Mouse (Mus musculus) midbrain, postnatal 0 days (tissue): ENCODE results near the gene Rdh1. TPM values are rescaled to one million over a fixed set of nuclear protein-coding genes. Genes with fewer than 3 reads are reported as not detected.
"Not testable (repeated sequence)": the region's sequence is repeated elsewhere in the genome, so short reads cannot be mapped to it uniquely, and the experiment has no call there.

ENCODE experiments used
- ATAC-seq: fragments of 200-750 bp; cut with Nextera tagmentation; 2 replicates; pipeline ENCODE4 v1.8.0; 2017; ENCODE audit warnings: moderate number of reproducible peaks, mild to moderate bottlenecking, moderate TSS enrichment, moderate library complexity; ENCODE audit not compliant: low FRiP score
- DNase-seq: peaks from one replicate; pipeline ENCODE4 v3.0.0-alpha.2; 2015; ENCODE audit warnings: low spot score
- H3K27ac ChIP-seq: fragments of 300-500 bp; sonication (generic); 2 replicates; pipeline ENCODE4 v1.5.1; 2014; ENCODE audit warnings: low read depth, mild to moderate bottlenecking, low read length, mixed read lengths
- H3K27me3 ChIP-seq: fragments of 300-500 bp; sonication (generic); 2 replicates; pipeline ENCODE4 v1.6.1; 2014; ENCODE audit warnings: low read length, control low read depth, mixed read lengths; ENCODE audit not compliant: insufficient read depth
- H3K36me3 ChIP-seq: fragments of 300-500 bp; sonication (generic); 2 replicates; pipeline ENCODE4 v1.6.1; 2014; ENCODE audit warnings: low read length, control low read depth, mixed read lengths; ENCODE audit not compliant: insufficient read depth
- H3K4me1 ChIP-seq: fragments of 300-500 bp; sonication (generic); 2 replicates; pipeline ENCODE4 v1.6.1; 2014; ENCODE audit warnings: mild to moderate bottlenecking, control low read depth, antibody characterized with exemption, low read length, mixed read lengths; ENCODE audit not compliant: insufficient read depth
- H3K4me2 ChIP-seq: fragments of 300-500 bp; sonication (generic); 2 replicates; pipeline ENCODE4 v1.6.1; 2014; ENCODE audit warnings: low read depth, mild to moderate bottlenecking, low read length, mixed read lengths; ENCODE audit not compliant: poor library complexity, severe bottlenecking
- H3K4me3 ChIP-seq: fragments of 300-500 bp; sonication (generic); 2 replicates; pipeline ENCODE4 v1.5.1; 2014; ENCODE audit warnings: low read depth, mild to moderate bottlenecking, low read length, moderate library complexity
- H3K9ac ChIP-seq: fragments of 300-500 bp; sonication (generic); replicated peaks from 2 replicates; pipeline ENCODE4 v1.6.1; 2014; ENCODE audit warnings: mild to moderate bottlenecking, low read length, moderate library complexity, mixed read lengths; ENCODE audit not compliant: poor library complexity, severe bottlenecking
- H3K9me3 ChIP-seq: fragments of 300-500 bp; sonication (generic); 2 replicates; pipeline ENCODE4 v1.6.1; 2016; ENCODE audit warnings: low read length, control low read depth
- CTCF ChIP-seq: IDR thresholded peaks from 2 replicates; pipeline ENCODE4 v1.5.1; 2016; ENCODE audit warnings: antibody characterized with exemption, mild to moderate bottlenecking
- WGBS: fragments of 180-500 bp; shearing (Covaris S2); extraction: QIAGEN DNeasy Blood & Tissue Kit; methylation state at CpG from one replicate; pipeline ENCODE4 v1.1.7; 2014; 5-methylcytosine and 5-hydroxymethylcytosine counted together
- polyA plus RNA-seq: library from polyadenylated mRNA; unstranded; fragments of >200 nt; fragmentation: Nextera tagmentation; extraction: Ambion mirVana; gene quantifications from 2 replicates; pipeline ENCODE4 v1.2.1, GENCODE M21; 2015
- total RNA-seq: library from RNA; depleted of rRNA; stranded (reverse); fragments of >200 nt; gene quantifications from 2 replicates; pipeline ENCODE4 v1.2.3, GENCODE M21; 2014

Gene Rdh1
- total and polyA plus RNA-seq, 2 experiments from 2014 or later: 0.05 to 0.11 TPM

- no peak for TF ChIP-seq CTCF
- no peak for DNase-seq
- no peaks in the 10 kb centered on the region for H3K4me1 ChIP-seq
Measured at GRCm38 (mm10) chr10:127754566-127755166, 4.9 kb upstream of the Rdh1 start.

GRCm38 (mm10) chr10:127755246-127755645 lies 4.3 kb upstream of the Rdh1 start:
- WGBS: 72% methylated on average over 3 of the region's 3 CpGs

More at GRCm38 (mm10) chr10:127754566-127755166, 4.9 kb upstream of the Rdh1 start:
- H3K9me3 ChIP-seq: no peaks in the 10 kb centered on the region
- WGBS: 83% methylated on average over 6 of the region's 6 CpGs
- no peak overlapping the region for H3K4me2 ChIP-seq
- no peak overlapping the region for H3K4me3 ChIP-seq
- no peaks in the 10 kb centered on the region for H3K27me3 ChIP-seq
- no peak overlapping the region for H3K9ac ChIP-seq
- no peaks in the 10 kb centered on the region for H3K36me3 ChIP-seq
- H3K27ac ChIP-seq: no peak overlapping the region
- ATAC-seq: no peak

GRCm38 (mm10) chr10:127755770-127756468 lies 3.6 kb upstream of the Rdh1 start:
- DNase-seq (no peak), ATAC-seq (no peak)
- WGBS: 50% methylated on average over 18 of the region's 18 CpGs
- Histone ChIP-seq H3K27me3 (no peaks in the 10 kb centered on the region), H3K4me3 (no peak overlapping the region), H3K4me1 (no peaks in the 10 kb centered on the region), H3K27ac (no peak overlapping the region), H3K4me2 (no peak overlapping the region), H3K36me3 (no peaks in the 10 kb centered on the region), H3K9me3 (no peaks in the 10 kb centered on the region), H3K9ac (no peak overlapping the region)
- no peak for TF ChIP-seq CTCF

More at GRCm38 (mm10) chr10:127755246-127755645, 4.3 kb upstream of the Rdh1 start:
- no peak for TF ChIP-seq CTCF
- Histone ChIP-seq H3K36me3 (no peaks in the 10 kb centered on the region), H3K4me2 (no peak overlapping the region), H3K27me3 (no peaks in the 10 kb centered on the region), H3K4me3 (no peak overlapping the region), H3K4me1 (no peaks in the 10 kb centered on the region), H3K9me3 (no peaks in the 10 kb centered on the region), H3K27ac (no peak overlapping the region), H3K9ac (no peak overlapping the region)
- no peak for DNase-seq
- no peak for ATAC-seq

GRCm38 (mm10) chr10:127762926-127763325 lies 3.4 kb downstream of the Rdh1 start:
- WGBS: 92% methylated on average over 10 of the region's 10 CpGs
- not testable (repeated sequence) for H3K9me3 ChIP-seq, H3K9ac ChIP-seq, H3K4me1 ChIP-seq, H3K4me2 ChIP-seq, ATAC-seq, H3K27me3 ChIP-seq, H3K36me3 ChIP-seq, H3K4me3 ChIP-seq, DNase-seq, H3K27ac ChIP-seq

DNA sequence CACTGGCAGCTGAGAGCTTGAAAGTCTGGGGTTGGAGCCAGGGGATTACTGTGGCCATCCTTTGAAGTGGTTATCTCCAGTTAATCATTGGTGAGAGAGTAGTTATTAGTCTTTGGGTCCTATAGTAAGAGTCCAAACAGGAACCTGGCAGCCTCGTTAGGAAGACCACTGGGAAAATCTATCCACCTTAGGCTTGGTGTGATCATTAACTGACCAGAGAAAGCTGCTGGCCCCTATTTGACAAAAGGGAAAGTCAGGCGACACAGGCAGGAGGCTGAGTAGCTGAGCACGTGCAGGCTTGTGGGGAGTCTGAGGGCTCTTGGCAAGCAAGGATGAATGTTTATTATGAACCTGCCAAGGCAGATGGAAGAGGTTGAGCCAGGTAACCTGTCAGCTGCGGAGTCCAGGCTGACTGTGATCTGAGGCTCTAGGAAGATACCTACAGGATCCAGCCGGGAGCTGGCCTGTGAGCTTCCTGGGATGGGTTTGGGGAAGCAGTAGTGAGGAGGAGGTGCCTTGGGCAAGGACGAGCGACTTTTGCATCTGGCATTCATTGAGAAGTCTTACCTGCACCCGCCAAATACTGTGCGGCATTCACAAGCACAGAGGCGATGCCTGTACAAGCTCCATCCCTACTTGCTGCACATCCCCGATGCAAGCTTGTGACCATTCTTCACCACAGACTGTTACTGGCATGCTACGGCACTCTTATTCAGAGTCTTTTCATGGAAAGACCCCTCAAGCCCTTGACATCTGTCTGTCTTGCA lies 4.6 kb downstream of the Rdh1 start:
- Histone ChIP-seq H3K36me3 (no peaks in the 10 kb centered on the region), H3K4me1 (no peaks in the 10 kb centered on the region), H3K27me3 (no peaks in the 10 kb centered on the region), H3K27ac (no peak overlapping the region), H3K4me3 (no peak overlapping the region), H3K4me2 (no peak overlapping the region), H3K9ac (no peak overlapping the region), H3K9me3 (no peaks in the 10 kb centered on the region)
- WGBS: 68% methylated on average over 12 of the region's 12 CpGs
- DNase-seq (no peak), ATAC-seq (no peak)
- no peak for TF ChIP-seq CTCF

- no peaks in the 10 kb centered on the region for H3K4me1 ChIP-seq
- TF ChIP-seq CTCF: no peak
- H3K4me3 ChIP-seq: no peak overlapping the region
Measured at GRCm38 (mm10) chr10:127766564-127766963, 7.0 kb downstream of the Rdh1 start.

More at GRCm38 (mm10) chr10:127766564-127766963, 7.0 kb downstream of the Rdh1 start:
- Histone ChIP-seq H3K4me2 (no peak overlapping the region), H3K27ac (no peak overlapping the region), H3K9ac (no peak overlapping the region), H3K36me3 (no peaks in the 10 kb centered on the region), H3K9me3 (no peaks in the 10 kb centered on the region), H3K27me3 (no peaks in the 10 kb centered on the region)
- no peak for DNase-seq
- 100% methylated on average over 1 of the region's 1 CpGs for WGBS
- no peak for ATAC-seq
